Mouse (Mus musculus): Measurements from ENCODE around the gene Trmt13. TPM values are rescaled to one million over a fixed set of nuclear protein-coding genes. Genes with fewer than 3 reads are reported as not detected.

The Trmt13 gene
- total RNA-seq, 4 experiments from 2014 or later: 4.6 to 5.9 (median 5.1) TPM

DNA sequence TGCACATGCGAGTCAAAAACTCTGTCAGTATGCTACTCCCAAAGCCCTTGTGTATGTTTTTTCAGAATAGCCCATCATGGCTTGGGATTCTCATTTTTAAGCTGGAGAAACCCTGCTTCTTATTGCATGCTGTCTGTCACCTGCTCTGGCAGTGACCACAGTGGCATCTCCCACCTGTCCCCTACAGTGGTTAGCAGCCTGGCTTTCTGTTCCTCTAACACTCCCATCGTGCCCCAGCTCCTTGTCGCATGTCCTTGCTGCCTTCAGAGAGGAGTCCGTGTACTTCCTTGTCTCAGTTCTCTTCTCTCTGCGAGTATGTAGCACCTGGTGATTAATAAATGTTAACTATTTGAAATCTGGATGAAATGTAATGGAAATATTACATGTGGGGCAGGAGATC is 67.0 kb downstream of the Trmt13 start:
- DNase-seq (ENCODE audit: low spot score): no peak

DNA sequence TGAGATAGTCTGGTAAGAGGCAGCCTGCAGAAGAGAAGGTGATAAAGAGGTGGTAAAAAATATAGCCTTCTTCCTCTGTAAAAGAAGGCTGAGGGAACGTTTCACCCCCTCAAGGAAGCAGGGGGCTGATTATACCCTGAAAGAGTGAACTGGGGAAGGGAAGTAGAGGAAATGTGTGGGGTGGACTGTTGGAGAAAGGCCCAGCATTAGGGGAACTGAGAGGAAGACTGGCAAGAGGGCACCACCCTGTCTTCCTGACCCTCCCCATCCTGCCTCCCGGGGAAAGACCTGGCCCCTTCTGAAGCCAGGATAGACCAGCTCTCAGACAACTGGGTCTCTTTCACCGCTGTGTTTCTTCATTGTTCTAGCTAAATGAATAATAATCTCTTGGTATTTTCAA is 71.9 kb downstream of the Trmt13 start:
- DNase-seq (ENCODE audit: low spot score): no peak

DNA sequence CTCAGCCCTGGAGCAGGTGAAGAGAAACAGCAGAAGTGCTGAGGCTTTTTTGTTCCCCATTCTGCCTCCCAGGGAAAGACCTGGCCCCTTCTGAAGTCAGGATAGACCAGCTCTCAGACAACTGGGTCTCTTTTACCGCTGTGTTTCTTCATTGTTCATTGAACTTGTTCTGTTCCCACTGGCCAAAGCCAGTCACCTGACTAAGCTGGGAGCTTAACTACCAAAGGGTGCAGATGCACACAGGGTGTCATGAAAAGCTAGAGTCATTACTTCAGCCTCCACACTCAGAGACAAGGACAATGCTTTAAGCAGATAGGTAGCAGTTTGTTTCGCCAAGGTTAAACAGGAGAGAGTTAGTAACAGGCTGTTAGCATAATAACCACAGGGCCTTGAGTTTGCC is 72.3 kb downstream of the Trmt13 start:
- no peak for DNase-seq (ENCODE audit: low spot score)

DNA sequence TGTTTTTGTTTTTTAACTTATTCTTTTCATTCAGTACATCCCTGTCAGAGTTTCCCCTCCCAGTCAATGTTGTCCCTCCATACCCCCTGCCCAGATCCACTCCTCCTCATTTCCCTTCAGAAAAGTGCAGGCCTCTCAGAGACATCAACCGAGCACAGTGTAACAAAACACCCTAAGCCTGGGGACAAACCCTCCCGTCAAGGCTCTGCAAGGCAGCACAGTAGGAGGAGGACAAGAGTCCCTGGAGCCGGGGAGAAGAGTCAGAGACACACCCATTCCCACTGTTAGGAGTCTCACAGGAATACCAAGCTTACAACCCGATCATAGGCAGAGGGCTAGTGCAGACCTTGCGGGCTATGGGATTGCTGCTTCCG is 77.2 kb downstream of the Trmt13 start:
- DNase-seq (ENCODE audit: low spot score): no peak

DNA sequence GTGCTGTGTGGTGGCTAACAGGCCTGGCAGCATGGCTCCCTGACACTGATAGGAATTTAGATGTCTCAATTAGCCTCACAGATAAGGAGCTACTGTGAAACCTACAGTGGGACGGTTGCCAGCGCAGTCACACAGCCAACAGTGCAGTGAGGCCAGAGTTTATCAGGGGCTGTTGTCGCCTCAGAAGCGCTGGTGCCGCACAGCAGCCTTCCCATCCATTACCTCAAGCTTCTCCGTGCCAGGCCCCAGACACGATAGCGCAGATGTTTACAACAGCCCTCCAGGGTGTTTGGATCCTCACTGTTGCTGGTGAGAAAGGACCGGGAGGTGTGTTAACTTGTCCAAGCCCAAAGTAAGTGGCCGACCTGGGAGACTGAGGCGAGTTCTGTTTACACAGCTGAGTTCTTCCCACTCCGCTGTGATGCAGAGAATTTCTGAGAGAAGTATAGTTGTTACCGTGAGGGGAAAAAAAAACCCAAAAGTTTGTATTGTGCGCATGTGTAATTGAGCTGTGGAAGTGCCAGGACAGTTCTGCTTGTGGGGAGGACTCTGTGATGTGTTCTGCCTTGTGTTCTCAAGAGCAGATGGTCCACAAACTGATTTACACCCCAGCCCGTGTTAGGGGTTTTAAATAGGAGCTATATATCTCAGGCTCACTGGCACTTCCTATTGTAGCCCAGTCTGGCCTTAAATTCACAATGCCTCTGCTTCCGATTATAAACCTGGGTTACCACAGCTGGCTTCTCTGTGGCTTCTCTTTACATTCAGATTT is 77.8 kb downstream of the Trmt13 start:
- DNase-seq (ENCODE audit: low spot score): peak; percentile 31

Other genes starting within 250 kb of the Trmt13 start
- 1 to 10 TPM; 3.3 to 4.2 (median 3.7) TPM for gene Cdc14a, start 190.6 kb downstream of the Trmt13 start, total RNA-seq (2022)
- 10 to 100 TPM; 21.4 to 25.1 (median 22.3) TPM for gene Rtca, start 106.4 kb downstream of the Trmt13 start, total RNA-seq (2022)
- gene Dbt, start 101.5 kb downstream of the Trmt13 start, total RNA-seq (2022): 10 to 100 TPM; 58.0 to 77.4 (median 72.3) TPM
- gene Lrrc39, start 51.6 kb downstream of the Trmt13 start, total RNA-seq (2022): 10 to 100 TPM; 72.9 to 87.5 (median 77.9) TPM
- gene Sass6, start 19.6 kb downstream of the Trmt13 start, total RNA-seq (2022): 1 to 10 TPM; 1.7 to 2.3 (median 1.9) TPM
- gene Mfsd14a, start 48.1 kb upstream of the Trmt13 start, total RNA-seq (2022): 10 to 100 TPM; 13.5 to 16.7 (median 15.5) TPM
- gene Gm43191, start 66.7 kb upstream of the Trmt13 start, total RNA-seq (2022): 1 to 10 TPM in 1 of 4 experiments, not detected in 3; 1.0 TPM
- 10 to 100 TPM in 3 of 4 experiments, 1 to 10 TPM in 1; 10.0 to 14.0 (median 11.7) TPM for gene Slc35a3, start 98.2 kb upstream of the Trmt13 start, total RNA-seq (2022)
- 100 to 1,000 TPM; 187 to 207 (median 200) TPM for gene Agl, start 193.6 kb upstream of the Trmt13 start, total RNA-seq (2022)
- gene Frrs1, start 244.9 kb upstream of the Trmt13 start, total RNA-seq (2022): 1 to 10 TPM; 2.3 to 4.7 (median 3.9) TPM

Data from heart, adult 8-10 months (tissue).